Mouse (Mus musculus) embryonic facial prominence, embryonic 14.5 days (tissue): ENCODE results near the gene Mllt11. TPM values are rescaled to one million over a fixed set of nuclear protein-coding genes. Genes with fewer than 3 reads are reported as not detected.

Source experiments
- ATAC-seq: fragments of 200-750 bp; cut with Nextera tagmentation; 2 replicates; pipeline ENCODE4 v1.8.0; 2017; ENCODE audit warnings: low read depth, moderate number of reproducible peaks, moderate TSS enrichment
- DNase-seq: peaks from one replicate; pipeline ENCODE4 v3.0.0-alpha.2; 2015; ENCODE audit warnings: low spot score
- H3K27ac ChIP-seq: fragments of 300-500 bp; sonication (generic); replicated peaks from 2 replicates; pipeline ENCODE4 v1.5.1; 2014; ENCODE audit warnings: low read depth, mild to moderate bottlenecking, low read length, moderate library complexity
- H3K27me3 ChIP-seq: fragments of 300-500 bp; sonication (generic); replicated peaks from 2 replicates; pipeline ENCODE4 v1.6.1; 2014; ENCODE audit warnings: low read length; ENCODE audit not compliant: control insufficient read depth, insufficient read depth
- H3K36me3 ChIP-seq: fragments of 300-500 bp; sonication (generic); 2 replicates; pipeline ENCODE4 v1.6.1; 2014; ENCODE audit warnings: low read length, mixed read lengths; ENCODE audit not compliant: control insufficient read depth, insufficient read depth
- H3K4me1 ChIP-seq: fragments of 300-500 bp; sonication (generic); 2 replicates; pipeline ENCODE4 v1.6.1; 2014; ENCODE audit warnings: antibody characterized with exemption, low read length; ENCODE audit not compliant: control insufficient read depth, insufficient read depth
- H3K4me2 ChIP-seq: fragments of 300-500 bp; sonication (generic); 2 replicates; pipeline ENCODE4 v1.6.1; 2014; ENCODE audit warnings: low read depth, mild to moderate bottlenecking, low read length, moderate library complexity, mixed read lengths
- H3K4me3 ChIP-seq: fragments of 300-500 bp; sonication (generic); 2 replicates; pipeline ENCODE4 v1.5.1; 2014; ENCODE audit warnings: low read depth, mild to moderate bottlenecking, low read length
- H3K9ac ChIP-seq: fragments of 300-500 bp; sonication (generic); 2 replicates; pipeline ENCODE4 v1.6.1; 2014; ENCODE audit warnings: low read depth, mild to moderate bottlenecking, low read length, moderate library complexity, mixed read lengths
- H3K9me3 ChIP-seq: fragments of 300-500 bp; sonication (generic); 2 replicates; pipeline ENCODE4 v1.6.1; 2016; ENCODE audit warnings: low read length; ENCODE audit not compliant: control insufficient read depth
- WGBS: fragments of 180-500 bp; shearing (Covaris S2); extraction: QIAGEN DNeasy Blood & Tissue Kit; methylation state at CpG from one replicate; pipeline ENCODE4 v1.1.7; 2014; 5-methylcytosine and 5-hydroxymethylcytosine counted together
- polyA plus RNA-seq: library from polyadenylated mRNA; unstranded; fragments of >200 nt; fragmentation: Nextera tagmentation; extraction: Ambion mirVana; gene quantifications from 2 replicates; pipeline ENCODE4 v1.2.1, GENCODE M21; 2014

The Mllt11 gene
- polyA plus RNA-seq, 1 experiment from 2014 or later, result 36.9 TPM

GRCm38 (mm10) chr3:95195772-95196171 is 36.2 kb downstream of the Mllt11 start:
- H3K4me1 ChIP-seq, result no peaks in the 10 kb centered on the region
- H3K4me3 ChIP-seq, result no peak overlapping the region
- no peak overlapping the region for H3K4me2 ChIP-seq
- WGBS, result 83% methylated on average over 2 of the region's 2 CpGs
- ATAC-seq, result no peak
- no peaks in the 10 kb centered on the region for H3K27me3 ChIP-seq
- H3K36me3 ChIP-seq, result peaks cover 83% of the 10 kb centered on the region
- no peak overlapping the region for H3K9ac ChIP-seq
- H3K9me3 ChIP-seq, result no peaks in the 10 kb centered on the region
- no peak overlapping the region for H3K27ac ChIP-seq
- no peak for DNase-seq

- peak; percentile 82 for DNase-seq
- Histone ChIP-seq H3K36me3 (peaks cover 82% of the 10 kb centered on the region), H3K4me3 (no peak overlapping the region), H3K4me1 (no peaks in the 10 kb centered on the region), H3K9ac (no peak overlapping the region), H3K27me3 (no peaks in the 10 kb centered on the region), H3K9me3 (no peaks in the 10 kb centered on the region), H3K27ac (0 out of 2 replicates have a peak overlapping the region, but pooled peaks have one; percentile 41), H3K4me2 (no peak overlapping the region)
- WGBS, result 57% methylated on average over 6 of the region's 6 CpGs
- ATAC-seq, result peak; percentile 53; the same call in 1 of the 2 replicates
Measured at GRCm38 (mm10) chr3:95194721-95195135, 37.2 kb downstream of the Mllt11 start.

GRCm38 (mm10) chr3:95186888-95187287 is 45.1 kb downstream of the Mllt11 start:
- Histone ChIP-seq H3K36me3 (peaks cover 77% of the 10 kb centered on the region), H3K27ac (no peak overlapping the region), H3K4me3 (no peak overlapping the region), H3K9me3 (no peaks in the 10 kb centered on the region), H3K4me1 (no peaks in the 10 kb centered on the region), H3K27me3 (no peaks in the 10 kb centered on the region), H3K9ac (no peak overlapping the region), H3K4me2 (no peak overlapping the region)
- WGBS, result 83% methylated on average over 6 of the region's 6 CpGs
- ATAC-seq (no peak), DNase-seq (no peak)

GRCm38 (mm10) chr3:95186100-95186499 is 45.9 kb downstream of the Mllt11 start:
- Histone ChIP-seq H3K4me1 (no peaks in the 10 kb centered on the region), H3K9me3 (no peaks in the 10 kb centered on the region), H3K4me2 (no peak overlapping the region), H3K27me3 (no peaks in the 10 kb centered on the region), H3K4me3 (no peak overlapping the region), H3K36me3 (peaks cover 77% of the 10 kb centered on the region), H3K27ac (no peak overlapping the region), H3K9ac (no peak overlapping the region)
- WGBS, result 86% methylated on average over 2 of the region's 2 CpGs
- no peak for DNase-seq
- ATAC-seq, result no peak

- H3K27ac ChIP-seq, result no peak overlapping the region
- H3K4me3 ChIP-seq, result no peak overlapping the region
- WGBS, result 95% methylated on average over 9 of the region's 9 CpGs
- ATAC-seq (no peak), DNase-seq (no peak)
- H3K9ac ChIP-seq, result no peak overlapping the region
- no peaks in the 10 kb centered on the region for H3K9me3 ChIP-seq
- H3K36me3 ChIP-seq, result peaks cover 70% of the 10 kb centered on the region
- no peaks in the 10 kb centered on the region for H3K4me1 ChIP-seq
- no peaks in the 10 kb centered on the region for H3K27me3 ChIP-seq
- H3K4me2 ChIP-seq, result no peak overlapping the region
Measured at GRCm38 (mm10) chr3:95184796-95185577, 47.0 kb downstream of the Mllt11 start.

GRCm38 (mm10) chr3:95181841-95182240 is 50.1 kb downstream of the Mllt11 start:
- Histone ChIP-seq H3K4me1 (no peaks in the 10 kb centered on the region), H3K4me3 (no peak overlapping the region), H3K27me3 (no peaks in the 10 kb centered on the region), H3K36me3 (peaks cover 40% of the 10 kb centered on the region), H3K9me3 (no peaks in the 10 kb centered on the region), H3K9ac (no peak overlapping the region), H3K27ac (no peak overlapping the region), H3K4me2 (no peak overlapping the region)
- no peak for ATAC-seq
- no peak for DNase-seq
- WGBS, result 67% methylated on average over 1 of the region's 1 CpGs

- DNase-seq (no peak), ATAC-seq (no peak)
- no peak overlapping the region for H3K27ac ChIP-seq
- peaks cover 27% of the 10 kb centered on the region for H3K36me3 ChIP-seq
- H3K4me2 ChIP-seq, result no peak overlapping the region
- no peaks in the 10 kb centered on the region for H3K27me3 ChIP-seq
- no peaks in the 10 kb centered on the region for H3K4me1 ChIP-seq
- no peak overlapping the region for H3K4me3 ChIP-seq
- no peaks in the 10 kb centered on the region for H3K9me3 ChIP-seq
- WGBS, result 60% methylated on average over 3 of the region's 3 CpGs
- H3K9ac ChIP-seq, result no peak overlapping the region
Measured at GRCm38 (mm10) chr3:95179890-95180289, 52.1 kb downstream of the Mllt11 start.

GRCm38 (mm10) chr3:95178948-95179347 is 53.0 kb downstream of the Mllt11 start:
- ATAC-seq, result no peak
- Histone ChIP-seq H3K27ac (no peak overlapping the region), H3K9ac (no peak overlapping the region), H3K9me3 (no peaks in the 10 kb centered on the region), H3K4me3 (no peak overlapping the region), H3K4me2 (no peak overlapping the region), H3K36me3 (peaks cover 19% of the 10 kb centered on the region; the same call in 1 of the 2 replicates), H3K27me3 (peaks cover 3% of the 10 kb centered on the region), H3K4me1 (peaks cover 4% of the 10 kb centered on the region)
- no peak for DNase-seq
- 82% methylated on average over 5 of the region's 5 CpGs for WGBS

GRCm38 (mm10) chr3:95177583-95177982 is 54.4 kb downstream of the Mllt11 start:
- DNase-seq (no peak), ATAC-seq (no peak)
- Histone ChIP-seq H3K27ac (no peak overlapping the region), H3K36me3 (peaks cover 18% of the 10 kb centered on the region), H3K9me3 (no peaks in the 10 kb centered on the region), H3K27me3 (peaks cover 16% of the 10 kb centered on the region), H3K4me2 (no peak overlapping the region), H3K4me3 (no peak overlapping the region), H3K9ac (no peak overlapping the region), H3K4me1 (peaks cover 13% of the 10 kb centered on the region)
- WGBS, result 64% methylated on average over 6 of the region's 6 CpGs
